Mouse (Mus musculus) R1 (cell line): ENCODE data around the gene Mon2.
"Not testable (repeated sequence)": the region's sequence is repeated elsewhere in the genome, so short reads cannot be mapped to it uniquely, and the experiment has no call there.

Experiments
- DNase-seq: peaks from one replicate; pipeline ENCODE4 v3.0.0-alpha.2; 2018; ENCODE audit warnings: low read depth, low spot score

The Mon2 gene

GRCm38 (mm10) chr10:123057082-123057481, 19.2 kb downstream of the Mon2 start:
- DNase-seq, result peak; percentile 34

- no peak for DNase-seq
Observed at GRCm38 (mm10) chr10:123056463-123056862, 19.8 kb downstream of the Mon2 start.

GRCm38 (mm10) chr10:123055205-123056000, 20.9 kb downstream of the Mon2 start:
- DNase-seq, result no peak

- DNase-seq, result no peak
Observed at GRCm38 (mm10) chr10:123053557-123053956, 22.7 kb downstream of the Mon2 start.

- no peak for DNase-seq
Observed at GRCm38 (mm10) chr10:123052021-123052420, 24.3 kb downstream of the Mon2 start.

- no peak for DNase-seq
Observed at GRCm38 (mm10) chr10:123048730-123049129, 27.6 kb downstream of the Mon2 start.

GRCm38 (mm10) chr10:123039936-123040335, 36.4 kb downstream of the Mon2 start:
- DNase-seq, result no peak

- no peak for DNase-seq
Observed at GRCm38 (mm10) chr10:123032078-123032646, 44.1 kb downstream of the Mon2 start.

- no peak for DNase-seq
Observed at GRCm38 (mm10) chr10:123031449-123031848, 44.9 kb downstream of the Mon2 start.

- no peak for DNase-seq
Observed at GRCm38 (mm10) chr10:123030589-123030988, 45.7 kb downstream of the Mon2 start.

- no peak for DNase-seq
Observed at GRCm38 (mm10) chr10:123028949-123029348, 47.4 kb downstream of the Mon2 start.

- not testable (repeated sequence) for DNase-seq
Observed at GRCm38 (mm10) chr10:123026736-123027135, 49.6 kb downstream of the Mon2 start.

GRCm38 (mm10) chr10:123013435-123013834, 62.9 kb downstream of the Mon2 start:
- peak; percentile 76 for DNase-seq

- DNase-seq, result no peak
Observed at GRCm38 (mm10) chr10:123011421-123011820, 64.9 kb downstream of the Mon2 start.

GRCm38 (mm10) chr10:123005237-123006185, 70.8 kb downstream of the Mon2 start:
- peak; percentile 69 for DNase-seq

- no peak for DNase-seq
Observed at GRCm38 (mm10) chr10:123004475-123005236, 71.6 kb downstream of the Mon2 start.

- no peak for DNase-seq
Observed at GRCm38 (mm10) chr10:123001985-123002384, 74.3 kb downstream of the Mon2 start.

GRCm38 (mm10) chr10:123001363-123001762, 74.9 kb downstream of the Mon2 start:
- DNase-seq, result no peak

- peak; percentile 62 for DNase-seq
Observed at GRCm38 (mm10) chr10:122999356-122999755, 76.9 kb downstream of the Mon2 start.

- no peak for DNase-seq
Observed at GRCm38 (mm10) chr10:122997852-122998251, 78.5 kb downstream of the Mon2 start.

GRCm38 (mm10) chr10:122994402-122995107, 81.8 kb downstream of the Mon2 start:
- DNase-seq, result no peak
